Mouse (Mus musculus) cerebellum, adult (tissue): ENCODE data around the gene Alms1.
"Not testable (repeated sequence)": the region's sequence is repeated elsewhere in the genome, so short reads cannot be mapped to it uniquely, and the experiment has no call there.

Experiments
- ATAC-seq: cut with Nextera tagmentation; 2 replicates; pipeline ENCODE4 v1.9.2; 2017; ENCODE audit warnings: mild to moderate bottlenecking, moderate library complexity, mixed read lengths; ENCODE audit not compliant: insufficient number of reproducible peaks, low FRiP score, low TSS enrichment

Alms1 gene

DNA sequence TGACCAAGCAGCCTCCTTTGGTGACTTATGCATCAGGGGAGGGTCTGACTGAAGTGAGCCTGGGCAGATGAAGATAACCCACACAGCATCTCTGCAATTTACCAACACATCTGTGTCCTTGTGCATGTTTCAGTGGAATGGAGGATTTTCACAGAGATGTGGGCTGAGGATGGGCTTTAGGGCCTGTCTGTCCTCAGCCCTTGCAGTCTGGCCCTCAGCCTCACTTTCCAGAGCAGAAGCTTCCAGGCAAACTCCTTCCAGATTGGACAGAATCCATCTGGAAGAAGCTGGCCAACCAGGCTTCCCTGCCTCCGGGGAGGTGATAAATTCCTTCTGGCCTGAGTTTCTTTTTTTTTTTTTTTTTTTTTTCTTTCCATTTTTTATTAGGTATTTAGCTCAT lies 122.3 kb downstream of the Alms1 start:
- peak; percentile 74 for ATAC-seq

DNA sequence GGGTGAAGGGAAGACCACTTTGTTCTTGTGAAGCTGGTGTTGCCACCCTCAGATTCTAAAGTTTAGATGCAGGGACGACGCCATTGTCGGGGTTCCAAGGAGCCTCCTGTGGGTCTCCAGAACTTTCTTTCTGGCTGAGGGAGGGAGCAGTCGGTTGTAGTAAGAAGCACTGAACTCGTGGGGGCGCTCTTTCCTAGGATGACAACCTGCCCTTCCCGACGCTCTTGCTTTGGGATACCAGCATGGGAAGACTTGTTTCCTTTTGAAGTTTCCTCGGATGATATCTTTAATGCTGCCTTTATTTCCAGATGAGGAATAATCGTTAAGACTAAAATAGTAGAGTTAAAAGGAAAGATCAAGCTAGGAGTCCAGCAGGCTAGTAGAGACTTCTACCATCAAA lies 125.8 kb downstream of the Alms1 start, which contains the start of gene Nat8f7:
Gene Nat8f7, minus strand, starts transcription at position 101 of the 400 bp plus-strand sequence.
- ATAC-seq = not testable (repeated sequence)
